Mouse (Mus musculus) spleen, adult 2 months (tissue): ENCODE results near the gene Gm14409.
"Not testable (repeated sequence)": the region's sequence is repeated elsewhere in the genome, so short reads cannot be mapped to it uniquely, and the experiment has no call there.

Experiments used
- CTCF ChIP-seq: fragments of 200-500 bp; IDR thresholded peaks from 2 replicates; pipeline ENCODE4 v1.5.1; 2011; ENCODE audit warnings: mild to moderate bottlenecking, inconsistent platforms; ENCODE audit not compliant: insufficient read depth, insufficient read length, insufficient replicate concordance; ENCODE audit errors: extremely low read depth
- POLR2A ChIP-seq: fragments of 200-500 bp; IDR thresholded peaks from 2 replicates; pipeline ENCODE4 v1.6.1; 2011; ENCODE audit warnings: low read depth, low read length, inconsistent platforms

- TF ChIP-seq CTCF, POLR2A: not testable (repeated sequence)
Observed at GRCm38 (mm10) chr2:177304980-177305379, 38.1 kb upstream of the Gm14409 start.
